Mouse (Mus musculus) kidney, adult 11 months (tissue): ENCODE results near the gene Gm26992.

Experiments
- DNase-seq: peaks from one replicate; pipeline ENCODE4 v3.0.0; 2022

Gm26992 gene

GRCm38 (mm10) chrX:103490853-103491252, 69.0 kb downstream of the Gm26992 start:
- no peak for DNase-seq

- DNase-seq: no peak
Measured at GRCm38 (mm10) chrX:103492398-103493256, 70.8 kb downstream of the Gm26992 start.

- DNase-seq: peak; percentile 63
Measured at GRCm38 (mm10) chrX:103493351-103494173, 71.8 kb downstream of the Gm26992 start.

- no peak for DNase-seq
Measured at GRCm38 (mm10) chrX:103499374-103499773, 77.6 kb downstream of the Gm26992 start.

- DNase-seq: peak; percentile 26
Measured at GRCm38 (mm10) chrX:103500137-103500536, 78.3 kb downstream of the Gm26992 start.

GRCm38 (mm10) chrX:103508218-103508617, 86.4 kb downstream of the Gm26992 start:
- DNase-seq: no peak

GRCm38 (mm10) chrX:103509168-103510019, 87.6 kb downstream of the Gm26992 start:
- no peak for DNase-seq

GRCm38 (mm10) chrX:103514782-103515181, 93.0 kb downstream of the Gm26992 start:
- DNase-seq: no peak

GRCm38 (mm10) chrX:103515346-103515745, 93.5 kb downstream of the Gm26992 start:
- no peak for DNase-seq

- no peak for DNase-seq
Measured at GRCm38 (mm10) chrX:103518798-103519197, 97.0 kb downstream of the Gm26992 start.

GRCm38 (mm10) chrX:103519547-103519946, 97.7 kb downstream of the Gm26992 start:
- DNase-seq: no peak

- no peak for DNase-seq
Measured at GRCm38 (mm10) chrX:103521221-103521716, 99.5 kb downstream of the Gm26992 start.

- peak; percentile 59 for DNase-seq
Measured at GRCm38 (mm10) chrX:103529185-103529584, 107.4 kb downstream of the Gm26992 start.
